Mouse (Mus musculus) embryonic stem cell, embryonic (primary cell): Measurements from ENCODE around the gene Plcb4.

Source experiments
- CTCF ChIA-PET, 4 experiments: fragments of 300-600 bp in 2 of 4; fragments of 350-600 bp in 2 of 4; sonication (Branson Sonifier 250); formaldehyde crosslinking; loops; one replicate each; lab custom pipeline; 2022; ENCODE audit warnings: inconsistent platforms in 2 of 4; lab: Charles Lee
- POLR2A ChIA-PET, 4 experiments: fragments of 300-600 bp in 2 of 4; fragments of 350-600 bp in 2 of 4; sonication (Branson Sonifier 250); formaldehyde crosslinking; loops; one replicate each; lab custom pipeline; 2022; ENCODE audit warnings: antibody characterized with exemption in 4 of 4, inconsistent platforms in 1 of 4; lab: Charles Lee

Gene Plcb4

DNA sequence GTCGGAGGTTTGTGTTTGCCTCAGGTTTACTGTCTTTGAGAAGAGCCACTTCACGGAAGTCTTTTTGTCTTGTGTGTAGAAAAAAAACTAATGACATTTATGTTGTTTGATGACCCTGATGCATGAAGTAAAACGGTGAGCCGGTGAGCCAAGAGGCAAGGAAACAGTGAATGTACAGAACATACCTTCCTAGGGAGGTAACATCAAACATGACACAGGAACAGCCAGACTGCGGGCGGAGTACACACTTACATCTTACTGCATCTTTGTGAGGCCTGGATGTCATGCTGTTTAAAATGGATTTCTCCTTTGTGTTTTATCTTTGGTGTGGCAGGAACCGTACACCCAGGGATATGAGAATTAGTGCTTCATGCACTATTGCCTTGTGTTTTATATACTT, 340.1 kb downstream of the Plcb4 start:
- ChIA-PET CTCF (interaction anchor here in 3 of 4 experiments (1.0 to 3.0 kb wide), 5 partner anchors 13 to 41 kb away, joined by 3 to 13 read pairs (median 4); no protein-coding TSS in a partner anchor), POLR2A (no interaction called here)

DNA sequence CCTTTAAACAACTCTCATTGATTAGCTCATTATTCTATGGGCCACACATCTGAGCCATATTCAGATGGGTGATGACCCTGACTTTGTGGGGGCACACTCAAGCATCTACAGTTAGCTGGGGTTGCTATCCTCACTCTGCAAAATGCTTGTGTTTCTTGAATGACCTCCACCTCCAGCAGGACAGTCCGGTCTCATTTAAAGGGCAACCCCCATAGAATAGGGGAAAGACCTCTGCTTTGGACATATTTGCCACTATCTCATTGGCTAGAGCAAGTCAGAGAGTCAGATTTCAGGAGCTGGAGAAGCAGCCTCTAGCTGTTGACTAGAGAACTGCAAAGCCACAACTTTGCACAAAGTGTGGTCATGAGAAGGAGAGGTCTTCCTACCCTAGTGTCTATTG, 340.6 kb downstream of the Plcb4 start:
- ChIA-PET POLR2A (interaction anchor here in 1 of 4 experiments (0.5 kb wide), 1 partner anchor 1358 kb away, joined by 11 read pairs; no protein-coding TSS in a partner anchor), CTCF (interaction anchor here in 3 of 4 experiments (0.6 to 3.0 kb wide), 7 partner anchors 14 to 414 kb away, joined by 3 to 13 read pairs (median 4); no protein-coding TSS in a partner anchor)

DNA sequence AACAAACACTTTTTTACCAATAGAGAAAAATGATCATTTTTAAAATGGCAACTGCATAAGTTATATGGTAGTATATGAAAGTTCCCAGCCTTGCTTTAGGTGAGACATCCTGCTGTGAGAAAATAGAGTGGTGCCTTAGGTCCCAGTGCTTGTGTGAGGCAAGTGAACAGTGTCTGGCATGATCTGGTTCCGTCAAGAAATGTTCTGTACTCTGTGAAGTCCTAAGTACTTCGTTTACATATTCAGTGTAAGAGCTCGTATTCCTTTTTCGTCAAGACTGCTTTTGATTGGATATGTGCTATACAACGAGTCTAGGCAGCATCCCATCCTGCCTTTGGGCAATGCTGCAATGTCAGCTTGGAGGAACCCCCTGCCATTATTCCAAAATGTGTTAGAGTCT, 342.1 kb downstream of the Plcb4 start:
- CTCF ChIA-PET: interaction anchor here in 1 of 4 experiments (3.0 kb wide), 1 partner anchor 16 kb away, joined by 13 read pairs; no protein-coding TSS in a partner anchor
- POLR2A ChIA-PET: no interaction called here

DNA sequence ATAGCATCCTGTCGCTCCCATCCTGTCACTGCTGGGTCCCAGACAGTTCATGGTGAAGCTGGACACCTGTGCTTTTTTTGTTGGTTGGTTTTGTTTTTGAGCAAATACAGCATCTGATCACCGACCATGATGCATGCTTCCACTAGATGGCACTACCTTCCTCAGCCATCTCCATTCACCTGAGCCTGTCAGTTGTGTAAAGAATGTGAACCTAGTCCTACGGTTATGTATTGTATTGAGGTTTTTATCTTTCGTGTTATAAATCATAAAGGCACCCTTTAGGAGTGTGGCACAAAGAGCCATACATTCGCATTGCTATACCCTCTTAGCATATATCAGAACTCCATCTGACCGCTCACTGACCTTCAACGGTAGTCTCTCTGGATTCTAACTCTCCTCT, 343.3 kb downstream of the Plcb4 start:
- ChIA-PET CTCF (interaction anchor here in 1 of 4 experiments (3.0 kb wide), 1 partner anchor 17 kb away, joined by 13 read pairs; no protein-coding TSS in a partner anchor), POLR2A (no interaction called here)

DNA sequence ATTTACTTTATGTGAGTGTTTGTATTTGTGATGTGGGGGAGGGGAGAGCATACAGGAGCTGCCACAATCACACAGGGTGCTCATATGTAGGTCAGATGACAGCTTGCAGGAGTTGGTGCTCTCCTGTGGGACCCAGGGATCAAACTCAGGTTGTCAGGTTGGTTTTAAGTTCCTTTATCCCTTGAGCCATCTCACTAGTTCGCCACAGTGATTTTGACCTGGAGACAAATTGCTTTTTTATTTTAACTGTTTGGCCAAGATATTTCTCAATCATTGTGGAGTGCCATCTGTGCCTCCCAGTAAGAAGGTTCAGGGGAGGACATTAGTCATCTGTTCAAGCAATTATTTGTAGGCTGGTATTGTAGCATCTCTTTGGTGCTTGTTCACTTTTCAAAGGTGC, 345.0 kb downstream of the Plcb4 start:
- CTCF ChIA-PET: interaction anchor here in 3 of 4 experiments (0.6 to 1.2 kb wide), 3 partner anchors 56 to 370 kb away, joined by 3 to 5 read pairs (median 4); no protein-coding TSS in a partner anchor
- POLR2A ChIA-PET: no interaction called here

DNA sequence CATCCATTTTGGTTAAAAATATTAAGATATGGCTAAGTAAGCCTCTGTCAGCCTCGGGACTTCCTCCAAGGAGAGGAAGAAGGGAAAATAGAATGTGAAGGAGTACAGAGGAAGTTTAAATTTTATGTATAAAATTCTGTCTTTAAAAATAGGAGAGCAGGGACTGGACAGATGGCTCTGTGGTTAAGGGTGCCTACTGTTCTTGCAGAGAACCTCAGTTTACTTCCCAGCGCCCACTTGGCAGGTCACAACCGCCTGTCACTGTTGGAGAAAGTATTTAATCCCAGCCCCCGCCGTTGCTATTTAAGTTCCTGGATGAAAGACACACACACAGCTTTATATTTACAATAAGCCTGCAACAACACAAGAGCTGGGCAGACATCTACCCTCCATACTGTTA, 347.5 kb downstream of the Plcb4 start:
- ChIA-PET POLR2A (interaction anchor here in 1 of 4 experiments (0.6 kb wide), 1 partner anchor 132 kb away, joined by 7 read pairs; no protein-coding TSS in a partner anchor), CTCF (no interaction called here)

DNA sequence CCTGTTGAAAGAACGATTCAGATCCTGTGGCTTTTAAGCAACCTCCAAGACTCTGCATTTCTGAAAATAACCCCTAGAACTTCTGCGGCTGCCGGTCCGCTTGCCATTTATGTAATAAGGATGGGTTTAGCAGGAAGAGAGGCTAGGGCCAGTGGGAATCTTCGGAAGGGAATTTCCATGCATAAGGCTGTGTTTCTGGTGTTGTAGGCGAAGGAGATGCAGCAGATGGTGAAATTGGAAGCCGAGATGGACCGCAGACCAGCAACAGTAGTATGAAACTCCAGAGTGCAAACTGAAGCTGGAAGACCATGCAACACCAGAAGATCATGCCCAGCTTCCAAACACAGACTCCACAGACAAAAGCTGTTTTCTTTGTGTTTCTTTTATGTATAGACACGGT, 353.9 kb downstream of the Plcb4 start:
- ChIA-PET CTCF (no interaction called here), POLR2A (no interaction called here)

DNA sequence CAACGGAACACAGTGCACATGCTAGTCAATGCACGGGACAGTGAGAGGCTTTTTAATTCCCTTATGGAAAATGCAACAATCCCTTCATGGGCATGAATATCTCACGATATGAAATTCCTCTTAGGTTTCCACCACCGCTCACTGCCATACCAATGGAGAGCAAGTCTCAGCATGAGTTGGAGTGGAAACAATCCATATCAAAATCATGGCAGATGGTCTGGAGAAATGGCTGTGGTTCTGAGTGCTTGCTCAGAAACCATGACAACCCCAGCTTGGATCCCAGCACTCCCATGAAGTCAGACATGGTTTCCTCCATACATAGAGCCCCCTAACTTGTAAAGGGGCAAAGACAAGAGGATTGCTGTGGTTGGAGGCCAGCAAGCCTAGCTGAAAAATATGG, 389.7 kb downstream of the Plcb4 start:
- POLR2A ChIA-PET: interaction anchor here in 1 of 4 experiments (1.3 kb wide), 1 partner anchor 10 kb away, joined by 3 read pairs; no protein-coding TSS in a partner anchor
- CTCF ChIA-PET: no interaction called here

DNA sequence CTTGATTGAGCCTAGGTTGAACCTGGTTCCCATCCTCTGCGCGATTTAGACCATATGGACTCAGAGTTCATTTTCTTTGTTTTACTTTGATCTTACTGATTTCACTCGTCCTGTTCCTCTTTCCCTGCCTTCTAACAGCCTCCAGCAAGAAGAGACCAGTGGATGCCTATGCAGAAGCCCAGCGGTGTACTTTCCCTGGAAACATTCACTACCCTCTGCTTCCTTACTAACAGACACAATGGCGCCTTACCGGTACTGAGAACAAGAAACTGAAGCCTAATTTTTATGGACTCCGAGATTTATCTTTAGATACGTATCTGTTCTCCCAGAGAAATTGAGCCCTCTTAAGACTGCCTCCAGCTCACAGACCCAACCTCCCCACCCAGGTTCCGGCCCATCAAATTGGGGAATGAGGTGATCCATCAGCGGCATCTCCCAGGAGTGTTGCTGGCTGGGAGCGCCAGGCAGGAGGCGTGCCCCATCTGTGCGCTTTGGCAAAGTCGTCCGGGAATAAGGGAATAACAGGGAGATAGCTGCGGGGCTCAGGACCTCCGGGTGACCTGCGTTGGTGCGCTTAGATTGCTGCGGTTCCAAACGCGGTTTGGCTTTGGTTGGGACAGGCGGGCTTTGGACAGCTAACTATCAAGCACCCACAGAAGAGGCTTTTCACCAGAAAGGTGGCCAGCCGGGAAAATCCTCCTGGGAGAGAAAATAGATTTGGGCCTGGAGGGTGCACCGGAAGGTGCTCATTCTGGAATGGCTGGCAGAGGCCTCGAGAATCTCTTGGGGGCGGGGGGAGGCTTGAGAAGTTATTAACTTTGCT, 392.2 kb downstream of the Plcb4 start:
- POLR2A ChIA-PET: interaction anchor here in 1 of 4 experiments (1.4 kb wide), 1 partner anchor 10 kb away, joined by 3 read pairs; no protein-coding TSS in a partner anchor

DNA sequence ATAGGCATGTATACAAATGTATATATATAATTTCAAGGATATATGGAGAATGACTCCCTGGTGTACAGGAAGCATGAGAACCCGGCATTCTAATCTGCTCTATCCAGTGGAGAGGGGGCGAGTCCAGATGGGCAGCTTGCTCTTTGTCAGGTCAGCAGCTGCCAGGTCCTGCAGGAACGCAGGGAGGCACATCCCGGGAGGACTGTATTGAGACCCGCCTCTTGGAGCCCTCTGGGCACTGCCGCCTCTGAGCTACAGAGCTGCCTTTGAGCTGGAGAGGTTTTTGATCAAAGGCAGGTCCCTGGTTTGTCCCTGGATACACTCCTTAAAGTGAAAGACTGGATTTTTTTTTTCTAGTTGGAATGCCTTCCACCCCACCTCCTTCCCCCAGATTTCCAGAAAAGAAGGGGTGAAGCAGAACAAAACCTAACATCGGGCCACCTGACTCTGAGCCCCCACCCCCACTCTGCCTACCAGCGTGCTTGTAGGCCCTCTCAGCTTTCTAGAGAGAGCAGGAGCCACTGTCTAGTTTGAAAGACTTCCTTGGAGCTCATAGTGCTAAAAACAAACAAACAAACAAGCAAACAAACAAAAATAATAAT, 393.0 kb downstream of the Plcb4 start, which contains the start of gene Lamp5:
Lamp5 (plus strand) TSS at position 552 of the 602 bp plus-strand sequence.
- CTCF ChIA-PET: interaction anchor here in 1 of 4 experiments (0.6 kb wide), 1 partner anchor 74 kb away, joined by 5 read pairs; no protein-coding TSS in a partner anchor
- POLR2A ChIA-PET: interaction anchor here in 2 of 4 experiments (0.7 to 1.4 kb wide), 3 partner anchors 9 to 702 kb away, joined by 3 to 5 read pairs (median 3); no protein-coding TSS in a partner anchor

More for the DNA sequence above, 392.2 kb downstream of the Plcb4 start:
- CTCF ChIA-PET: interaction anchor here in 1 of 4 experiments (1.7 kb wide), 1 partner anchor 98 kb away, joined by 4 read pairs; no protein-coding TSS in a partner anchor

DNA sequence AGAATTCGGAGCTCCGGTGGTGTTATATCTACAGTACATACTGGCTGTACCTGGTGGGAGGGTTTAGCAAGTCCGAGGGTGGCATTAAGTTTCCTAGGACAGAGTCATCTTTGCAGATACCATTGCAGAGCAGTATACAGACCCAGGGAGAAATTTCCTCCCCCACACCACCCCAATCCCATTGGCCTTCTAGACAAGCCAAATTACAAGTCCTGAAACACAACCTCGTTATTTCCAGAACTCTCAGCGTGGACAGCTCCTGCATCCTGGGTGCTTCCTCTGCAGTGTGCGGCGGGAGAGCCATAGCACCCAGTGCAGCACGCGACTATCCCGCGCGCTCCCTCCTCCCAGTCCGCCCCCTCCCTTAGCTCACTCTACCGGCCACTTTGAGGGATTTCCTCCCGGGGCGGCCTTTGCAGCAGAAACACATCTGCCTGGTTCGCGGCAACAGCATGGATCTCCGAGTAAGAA, 399.1 kb downstream of the Plcb4 start:
- CTCF ChIA-PET: interaction anchor here in 2 of 4 experiments (0.5 to 1.1 kb wide), 3 partner anchors 82 to 530 kb away, joined by 3 to 5 read pairs (median 3); no protein-coding TSS in a partner anchor
- POLR2A ChIA-PET: interaction anchor here in 2 of 4 experiments (0.5 to 1.1 kb wide), 3 partner anchors 10 to 667 kb away, joined by 3 to 6 read pairs (median 3); no protein-coding TSS in a partner anchor

DNA sequence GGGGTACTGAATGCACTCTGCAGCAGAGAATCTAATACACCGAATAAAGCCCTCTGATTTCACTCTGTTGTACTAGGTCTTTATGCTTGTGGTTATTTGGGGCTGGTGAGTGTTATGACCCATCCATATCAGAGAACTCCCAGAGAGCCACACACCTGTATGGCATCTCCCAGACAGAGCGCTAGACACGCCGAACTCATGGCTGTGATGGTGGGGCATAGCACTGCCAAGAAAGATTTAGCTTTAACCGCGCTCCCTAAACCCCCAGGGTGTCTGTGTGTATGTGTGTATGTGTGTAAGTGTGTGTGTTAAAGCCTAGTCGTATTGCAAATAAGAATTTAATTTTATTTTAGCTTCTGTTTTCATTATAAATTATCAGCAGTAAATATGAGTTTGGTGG, 399.6 kb downstream of the Plcb4 start:
- CTCF ChIA-PET: interaction anchor here in 2 of 4 experiments (0.6 to 1.1 kb wide), 2 partner anchors 101 to 529 kb away, joined by 3 read pairs; no protein-coding TSS in a partner anchor
- POLR2A ChIA-PET: interaction anchor here in 1 of 4 experiments (1.1 kb wide), 1 partner anchor 10 kb away, joined by 3 read pairs; no protein-coding TSS in a partner anchor

DNA sequence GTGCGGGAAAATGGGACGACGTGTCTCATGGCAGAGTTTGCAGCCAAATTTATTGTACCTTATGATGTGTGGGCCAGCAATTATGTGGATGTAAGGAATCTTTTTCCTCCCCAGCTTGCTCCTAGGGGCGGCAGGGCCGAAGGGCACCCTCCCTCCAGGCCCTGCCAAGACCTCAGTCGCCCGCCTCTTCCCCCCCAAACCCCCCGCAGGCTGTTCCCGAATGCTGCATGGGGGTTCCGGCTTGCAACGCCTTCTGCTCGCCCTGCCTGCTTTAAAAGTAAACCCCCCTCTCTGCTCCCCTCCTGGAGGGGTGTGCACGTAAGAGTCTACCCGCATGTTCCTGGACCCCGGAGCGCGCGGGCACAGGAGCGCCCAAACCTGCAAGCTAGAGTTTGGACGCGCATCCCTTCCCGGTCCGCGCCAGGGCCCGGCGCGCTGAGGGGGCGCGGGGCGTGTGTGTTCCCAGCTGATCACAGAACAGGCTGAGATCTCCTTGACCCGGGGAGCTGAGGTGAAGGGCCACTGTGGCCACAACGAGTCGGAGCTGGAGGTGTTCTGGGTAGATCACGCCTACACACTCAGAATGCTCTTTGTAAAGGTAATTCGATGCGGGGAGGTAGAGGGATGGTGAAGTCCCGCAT, 400.3 kb downstream of the Plcb4 start:
- ChIA-PET POLR2A (interaction anchor here in 1 of 4 experiments (1.1 kb wide), 1 partner anchor 11 kb away, joined by 3 read pairs; no protein-coding TSS in a partner anchor), CTCF (interaction anchor here in 1 of 4 experiments (1.1 kb wide), 1 partner anchor 101 kb away, joined by 3 read pairs; no protein-coding TSS in a partner anchor)
